Mouse (Mus musculus): ENCODE data around the gene Dclk1.

DNA sequence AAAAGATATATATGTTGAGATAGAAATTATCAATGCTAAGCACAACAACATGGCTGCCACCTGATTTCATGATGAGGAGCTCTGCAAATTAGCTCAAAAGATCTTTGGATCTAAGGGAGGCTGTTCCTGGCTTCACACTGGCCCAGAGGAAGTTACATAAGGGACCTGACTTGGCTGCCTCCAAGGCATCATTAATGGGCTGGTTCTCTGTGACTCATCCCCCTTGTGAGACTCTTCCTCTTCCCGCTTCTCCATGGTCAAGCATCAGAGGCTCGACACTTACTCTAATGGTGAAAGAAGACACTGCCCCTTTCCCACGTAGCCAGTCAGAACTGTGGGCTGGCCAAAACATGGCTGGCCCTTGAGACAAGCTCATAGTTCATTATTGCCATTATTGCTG, 209.7 kb downstream of the Dclk1 start:
- TF ChIP-seq EP300 (IDR thresholded peaks at IDR 0.05; ENCODE audit: low read depth) (no peak), CTCF (IDR thresholded peaks at IDR 0.05; ENCODE audit: low read depth) (no peak)

Measured in liver, embryonic 14.5 days (tissue).